Mouse (Mus musculus) spleen, adult 2 months (tissue): ENCODE data around the gene Larp7.

Source experiments
- CTCF ChIP-seq: fragments of 200-500 bp; IDR thresholded peaks from 2 replicates; pipeline ENCODE4 v1.5.1; 2011; ENCODE audit warnings: mild to moderate bottlenecking, inconsistent platforms; ENCODE audit not compliant: insufficient read depth, insufficient read length, insufficient replicate concordance; ENCODE audit errors: extremely low read depth
- POLR2A ChIP-seq: fragments of 200-500 bp; IDR thresholded peaks from 2 replicates; pipeline ENCODE4 v1.6.1; 2011; ENCODE audit warnings: low read depth, low read length, inconsistent platforms

DNA sequence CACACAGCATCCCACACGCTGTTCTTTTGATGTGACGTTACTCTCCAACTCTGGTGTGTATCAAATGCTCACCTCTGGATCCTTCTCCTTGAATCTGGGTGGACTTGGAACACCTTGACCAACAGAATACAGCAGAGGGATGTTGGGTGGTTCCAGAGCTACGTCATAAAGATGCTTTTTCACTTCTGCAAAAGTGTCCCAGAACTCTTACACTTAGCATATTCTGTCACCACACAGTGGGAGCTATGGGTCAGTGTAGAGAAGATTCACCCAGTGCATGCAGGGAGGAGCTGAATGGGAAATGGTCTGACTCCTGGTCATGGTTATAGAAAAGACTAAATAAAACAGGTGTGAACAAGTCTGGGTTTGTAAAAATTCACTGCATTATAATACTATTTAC lies 60.5 kb downstream of the Larp7 start:
- no peak for TF ChIP-seq CTCF
- no peak for TF ChIP-seq POLR2A
